Mouse (Mus musculus) ES-E14 (cell line): ENCODE measurements around the gene Spcs2.

Source experiments
- HCFC1 ChIP-seq: IDR thresholded peaks from 2 replicates; pipeline ENCODE4 v1.6.1; 2012; ENCODE audit warnings: low read length, inconsistent platforms, borderline replicate concordance; ENCODE audit not compliant: insufficient read depth
- ZC3H11A ChIP-seq: IDR thresholded peaks from 2 replicates; pipeline ENCODE4 v1.6.1; 2012; ENCODE audit warnings: low read depth, mild to moderate bottlenecking, inconsistent platforms, low read length, borderline replicate concordance

DNA sequence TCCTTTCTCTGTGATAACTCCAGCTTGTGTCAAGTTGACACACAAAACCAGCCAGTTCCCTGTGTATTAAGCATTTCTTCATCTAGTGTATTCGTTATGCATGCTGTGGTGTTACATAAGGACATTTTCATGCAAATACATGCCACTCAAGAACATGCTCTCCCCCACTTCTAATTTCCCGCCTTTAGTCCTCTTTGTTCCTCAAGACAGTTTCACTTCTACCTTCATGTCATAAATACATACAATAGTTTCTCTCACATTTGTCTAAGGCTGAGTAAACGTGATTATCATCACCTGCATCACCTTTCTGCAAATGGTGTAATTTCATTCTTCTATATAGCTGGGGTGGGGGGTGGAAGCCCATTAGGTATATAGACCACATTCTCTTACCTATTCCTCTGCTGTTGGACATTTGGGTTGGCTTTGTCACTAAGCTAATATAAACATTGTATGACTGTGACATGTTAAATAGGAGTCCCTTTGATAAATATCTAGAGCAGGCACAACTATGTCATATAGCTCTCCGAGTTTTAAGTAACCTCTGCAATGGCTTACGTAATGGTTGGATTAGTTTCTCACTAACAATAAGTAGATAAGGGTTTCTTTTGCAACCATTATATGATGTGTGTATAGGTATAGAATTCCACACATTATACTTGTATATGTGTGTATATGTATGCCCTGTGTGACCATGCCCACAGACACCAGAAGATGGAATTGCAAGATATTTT lies 30.0 kb downstream of the Spcs2 start:
- TF ChIP-seq ZC3H11A (no peak), HCFC1 (no peak)
